Mouse (Mus musculus) liver, embryonic 15.5 days (tissue): ENCODE measurements around the gene Steap2. TPM values are rescaled to one million over a fixed set of nuclear protein-coding genes. Genes with fewer than 3 reads are reported as not detected.
A peak's percentile ranks its signal among the peaks of the same experiment; 100 is the strongest.
"Not testable (repeated sequence)": the region's sequence is repeated elsewhere in the genome, so short reads cannot be mapped to it uniquely, and the experiment has no call there.

Experiments
- ATAC-seq: fragments of 200-750 bp; cut with Nextera tagmentation; 2 replicates; pipeline ENCODE4 v1.8.0; 2017; ENCODE audit warnings: moderate number of reproducible peaks, mild to moderate bottlenecking, moderate library complexity; ENCODE audit not compliant: insufficient read depth
- H3K27ac ChIP-seq: fragments of 300-500 bp; sonication (generic); replicated peaks from 2 replicates; pipeline ENCODE4 v1.5.1; 2015; ENCODE audit warnings: mild to moderate bottlenecking, inconsistent platforms
- H3K27me3 ChIP-seq: fragments of 300-500 bp; sonication (generic); 2 replicates; pipeline ENCODE4 v1.6.1; 2015; ENCODE audit warnings: mild to moderate bottlenecking, inconsistent platforms
- H3K36me3 ChIP-seq: fragments of 300-500 bp; sonication (generic); replicated peaks from 2 replicates; pipeline ENCODE4 v1.6.1; 2015; ENCODE audit warnings: moderate library complexity, mild to moderate bottlenecking, inconsistent platforms
- H3K4me1 ChIP-seq: fragments of 300-500 bp; sonication (generic); replicated peaks from 2 replicates; pipeline ENCODE4 v1.6.1; 2015; ENCODE audit warnings: inconsistent platforms
- H3K4me2 ChIP-seq: fragments of 300-500 bp; sonication (generic); 2 replicates; pipeline ENCODE4 v1.6.1; 2015; ENCODE audit warnings: moderate library complexity, mild to moderate bottlenecking, inconsistent platforms
- H3K4me3 ChIP-seq: fragments of 300-500 bp; sonication (generic); replicated peaks from 2 replicates; pipeline ENCODE4 v1.5.1; 2015; ENCODE audit warnings: mild to moderate bottlenecking, inconsistent platforms
- H3K9ac ChIP-seq: fragments of 300-500 bp; sonication (generic); 2 replicates; pipeline ENCODE4 v1.6.1; 2015; ENCODE audit warnings: moderate library complexity, mild to moderate bottlenecking, inconsistent platforms
- H3K9me3 ChIP-seq: fragments of 300-500 bp; sonication (generic); replicated peaks from 2 replicates; pipeline ENCODE4 v1.6.1; 2016; ENCODE audit warnings: inconsistent platforms
- WGBS: fragments of 180-500 bp; shearing (Covaris S2); methylation state at CpG from one replicate; pipeline ENCODE4 v1.1.7; 2015; ENCODE audit warnings: mixed read lengths; ENCODE audit not compliant: insufficient replicate concordance; 5-methylcytosine and 5-hydroxymethylcytosine counted together
- polyA plus RNA-seq: library from polyadenylated mRNA; unstranded; fragments of >200 nt; fragmentation: Nextera tagmentation; extraction: Ambion mirVana; gene quantifications from 2 replicates; pipeline ENCODE4 v1.2.1, GENCODE M21; 2015

Gene Steap2
- polyA plus RNA-seq, 1 experiment from 2014 or later, result 5.3 TPM

DNA sequence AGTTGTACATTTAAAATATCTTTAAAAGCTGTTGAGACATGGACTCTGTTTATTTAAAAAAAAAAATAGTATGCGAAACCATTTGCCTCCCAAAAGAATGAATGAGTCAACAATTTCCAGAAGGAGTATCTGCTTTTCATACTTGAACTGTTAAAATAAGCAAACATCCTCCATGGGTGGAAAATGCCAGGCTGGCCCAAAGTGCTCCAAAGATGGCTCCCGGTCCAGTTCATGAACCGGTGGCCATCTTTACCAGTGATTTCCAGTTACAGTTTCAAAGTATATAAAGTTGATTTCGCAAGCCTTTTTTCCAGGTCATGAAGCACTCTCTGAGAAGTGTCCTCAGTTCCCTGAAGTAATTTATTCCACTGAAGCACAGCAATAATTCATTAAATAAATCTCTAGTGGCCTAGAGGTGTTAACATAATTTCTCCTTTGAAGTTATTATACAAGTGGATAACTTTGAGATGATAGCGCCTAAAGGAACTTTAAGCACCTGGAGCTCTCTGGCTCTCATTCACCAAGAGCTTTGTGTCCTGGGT lies 1.1 kb upstream of the Steap2 start:
- no peak overlapping the region for H3K4me3 ChIP-seq
- no peaks in the 10 kb centered on the region for H3K9me3 ChIP-seq
- ATAC-seq, result no peak
- no peak overlapping the region for H3K27ac ChIP-seq
- H3K9ac ChIP-seq, result no peak overlapping the region
- H3K4me1 ChIP-seq, result no peaks in the 10 kb centered on the region
- H3K27me3 ChIP-seq, result peaks cover 32% of the 10 kb centered on the region
- 72% methylated on average over 5 of the region's 5 CpGs for WGBS
- no peaks in the 10 kb centered on the region for H3K36me3 ChIP-seq
- no peak overlapping the region for H3K4me2 ChIP-seq

DNA sequence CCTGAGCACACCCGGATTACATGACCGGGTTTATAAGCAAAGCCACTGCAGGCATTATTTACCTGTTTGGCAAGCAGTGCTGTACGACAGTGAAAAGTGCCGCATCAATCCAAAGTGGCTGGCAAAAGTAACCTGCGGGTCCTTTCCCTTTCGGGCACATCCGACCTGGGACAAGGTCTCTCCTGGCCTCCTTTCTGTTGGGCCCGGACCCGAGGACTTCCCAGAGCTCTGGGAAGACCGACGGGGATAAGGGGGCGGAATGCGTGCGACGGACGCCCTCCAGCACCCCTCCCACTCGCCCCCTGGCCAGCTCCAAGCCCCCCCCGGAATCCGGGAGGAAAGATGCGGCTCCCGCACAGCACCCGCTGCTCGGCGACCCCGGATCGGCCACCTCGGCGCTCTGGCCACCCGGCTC lies 830 bp downstream of the Steap2 start:
- WGBS, result 1% methylated on average over 29 of the region's 29 CpGs
- H3K9ac ChIP-seq, result peak overlapping the region; percentile 27; the same call in 1 of the 2 replicates
- H3K27ac ChIP-seq, result peak overlapping the region; percentile 76; the same call in 1 of the 2 replicates

DNA sequence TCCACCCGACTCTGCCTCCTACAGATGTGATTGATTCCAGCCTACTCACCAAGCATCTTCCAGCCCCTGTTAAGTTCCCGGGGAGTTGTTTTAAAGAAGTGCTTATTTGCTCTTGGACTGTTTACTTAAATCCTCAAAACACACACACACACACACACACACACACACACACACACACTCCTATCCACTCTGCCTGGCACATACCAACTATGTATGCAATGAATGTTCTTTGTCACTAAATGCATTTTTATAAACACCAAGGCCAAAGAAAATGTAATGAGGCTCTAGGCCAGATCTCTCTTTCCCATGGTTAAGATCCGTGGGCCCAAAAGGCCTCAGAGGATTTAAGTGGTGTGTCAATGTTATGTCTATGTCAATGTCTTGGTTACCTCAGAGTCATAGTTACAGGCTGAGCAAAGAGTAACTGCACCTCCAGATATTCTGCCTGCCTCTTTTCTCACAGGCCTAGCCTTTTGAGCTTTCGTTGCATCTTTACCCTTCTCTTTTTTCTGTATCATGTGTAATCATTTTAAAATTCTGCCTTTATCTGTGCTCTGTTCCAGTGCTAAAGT lies 2.1 kb downstream of the Steap2 start:
- no peaks in the 10 kb centered on the region for H3K9me3 ChIP-seq
- H3K27me3 ChIP-seq, result peaks cover 32% of the 10 kb centered on the region
- H3K27ac ChIP-seq, result no peak overlapping the region
- H3K4me2 ChIP-seq, result no peak overlapping the region
- ATAC-seq, result no peak
- WGBS, result 38% methylated on average over 4 of the region's 4 CpGs
- H3K36me3 ChIP-seq, result no peaks in the 10 kb centered on the region
- no peak overlapping the region for H3K9ac ChIP-seq
- H3K4me3 ChIP-seq, result no peak overlapping the region
- H3K4me1 ChIP-seq, result 0 out of 2 replicates have a peak, but pooled peaks cover 3% of the 10 kb centered on the region

More for the DNA sequence above, 830 bp downstream of the Steap2 start:
- ATAC-seq, result peak; percentile 20; the same call in 1 of the 2 replicates
- H3K9me3 ChIP-seq, result no peaks in the 10 kb centered on the region
- 0 out of 2 replicates have a peak, but pooled peaks cover 3% of the 10 kb centered on the region for H3K4me1 ChIP-seq
- H3K27me3 ChIP-seq, result peaks cover 32% of the 10 kb centered on the region
- H3K36me3 ChIP-seq, result no peaks in the 10 kb centered on the region
- peak overlapping the region; percentile 54 for H3K4me2 ChIP-seq
- H3K4me3 ChIP-seq, result peak overlapping the region; percentile 58

DNA sequence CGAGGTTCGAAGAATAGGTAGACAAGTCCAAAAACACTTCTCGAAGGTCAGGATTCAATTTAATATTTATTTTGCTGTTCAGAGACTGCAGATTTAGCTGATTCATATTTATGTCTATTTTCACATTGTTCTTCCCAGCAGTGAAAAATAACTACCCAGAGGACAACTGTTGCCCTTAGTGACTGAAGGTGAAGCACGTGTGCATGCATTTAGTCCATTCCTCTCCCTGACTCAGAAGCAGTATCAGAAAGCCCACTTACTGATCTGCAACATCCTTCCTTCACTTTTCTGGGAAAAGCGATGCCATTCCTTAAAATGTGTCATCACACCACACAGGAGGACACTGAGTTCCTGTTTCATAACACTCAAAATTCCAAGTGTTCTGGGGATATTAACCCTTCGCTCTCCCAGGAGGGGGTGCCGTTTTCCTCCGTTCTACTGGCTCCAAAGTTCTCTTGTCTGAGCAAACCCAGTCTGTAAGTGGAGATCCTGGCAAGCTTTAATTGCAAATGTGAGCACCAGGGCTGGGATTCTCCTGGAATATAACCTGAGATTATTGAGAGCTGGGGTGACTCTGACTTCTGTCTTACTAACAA lies 5.3 kb downstream of the Steap2 start:
- Histone ChIP-seq H3K4me1 (0 out of 2 replicates have a peak, but pooled peaks cover 3% of the 10 kb centered on the region), H3K4me3 (no peak overlapping the region), H3K4me2 (no peak overlapping the region), H3K36me3 (no peaks in the 10 kb centered on the region), H3K9ac (no peak overlapping the region), H3K9me3 (no peaks in the 10 kb centered on the region), H3K27ac (no peak overlapping the region), H3K27me3 (peaks cover 19% of the 10 kb centered on the region)
- 60% methylated on average over 8 of the region's 8 CpGs for WGBS
- no peak for ATAC-seq

DNA sequence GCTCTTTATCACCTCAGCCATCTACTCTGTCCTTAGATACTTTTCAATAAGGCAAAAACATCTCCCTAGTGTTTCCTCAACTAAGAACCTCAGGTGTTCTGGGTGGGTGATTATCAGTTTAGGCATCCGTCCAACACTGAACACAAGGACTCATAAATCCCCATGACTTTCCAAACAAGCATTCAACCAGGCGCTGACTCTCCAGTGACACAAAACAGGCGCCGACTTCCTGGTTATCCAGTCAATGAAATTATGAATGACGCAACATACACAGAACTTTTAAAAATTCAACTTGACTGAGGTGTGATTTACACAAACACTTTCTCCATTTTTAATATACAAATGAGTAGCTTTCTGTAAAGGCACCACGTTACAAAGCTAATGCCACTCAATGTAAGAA lies 6.2 kb downstream of the Steap2 start:
- WGBS, result 65% methylated on average over 6 of the region's 6 CpGs
- no peak overlapping the region for H3K4me3 ChIP-seq
- H3K27me3 ChIP-seq, result peaks cover 11% of the 10 kb centered on the region
- no peak overlapping the region for H3K9ac ChIP-seq
- H3K4me1 ChIP-seq, result 0 out of 2 replicates have a peak, but pooled peaks cover 3% of the 10 kb centered on the region
- ATAC-seq, result no peak
- H3K36me3 ChIP-seq, result no peaks in the 10 kb centered on the region
- no peaks in the 10 kb centered on the region for H3K9me3 ChIP-seq
- H3K4me2 ChIP-seq, result no peak overlapping the region
- H3K27ac ChIP-seq, result no peak overlapping the region

DNA sequence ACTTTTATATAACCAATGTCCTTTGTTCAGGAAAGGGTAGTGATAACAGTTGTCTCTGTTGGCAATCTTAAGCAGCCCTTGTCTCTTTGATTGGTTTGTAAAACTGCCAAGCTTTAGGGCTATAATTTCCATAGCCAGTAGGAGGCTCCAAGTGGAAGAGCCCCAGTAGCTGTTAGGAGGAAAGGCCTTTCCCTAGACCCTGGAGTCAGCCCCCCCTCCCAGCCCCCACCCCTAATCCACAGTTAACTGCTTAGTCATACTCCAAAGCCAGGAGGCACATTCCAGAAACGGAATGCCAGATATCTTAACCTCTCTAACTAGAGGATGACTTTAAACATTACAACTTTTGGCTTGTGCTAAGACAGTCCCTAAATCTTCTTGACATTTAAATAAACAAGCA lies 7.4 kb downstream of the Steap2 start:
- no peak overlapping the region for H3K4me2 ChIP-seq
- H3K9me3 ChIP-seq, result no peaks in the 10 kb centered on the region
- WGBS, result 24% methylated on average over 1 of the region's 1 CpGs
- no peak overlapping the region for H3K9ac ChIP-seq
- H3K27ac ChIP-seq, result no peak overlapping the region
- no peaks in the 10 kb centered on the region for H3K36me3 ChIP-seq
- no peak overlapping the region for H3K4me3 ChIP-seq
- H3K4me1 ChIP-seq, result 0 out of 2 replicates have a peak, but pooled peaks cover 3% of the 10 kb centered on the region
- no peak for ATAC-seq
- no peaks in the 10 kb centered on the region for H3K27me3 ChIP-seq

DNA sequence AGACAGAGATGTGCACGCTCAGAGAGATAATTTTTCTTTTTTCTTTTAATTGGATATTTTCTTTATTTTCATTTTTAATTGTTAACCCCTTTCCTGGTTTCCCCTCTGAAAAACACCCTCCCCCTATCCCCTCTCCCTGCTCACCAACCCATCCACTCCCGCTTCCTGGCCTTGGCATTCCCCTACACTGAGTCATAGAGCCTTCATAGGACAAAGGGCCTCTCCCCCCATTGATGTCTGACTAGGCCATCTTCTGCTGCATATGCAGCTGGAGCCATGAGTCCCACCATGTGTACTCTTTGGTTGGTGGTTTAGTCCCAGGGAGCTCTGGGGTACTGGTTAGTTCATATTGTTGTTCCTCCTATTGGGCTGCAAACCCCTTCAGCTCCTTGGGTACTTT lies 9.4 kb downstream of the Steap2 start:
- not testable (repeated sequence) for H3K4me3 ChIP-seq, H3K27ac ChIP-seq, H3K9me3 ChIP-seq, H3K36me3 ChIP-seq, ATAC-seq, H3K9ac ChIP-seq, H3K27me3 ChIP-seq, H3K4me2 ChIP-seq, H3K4me1 ChIP-seq
- WGBS, result 47% methylated on average over 2 of the region's 2 CpGs

DNA sequence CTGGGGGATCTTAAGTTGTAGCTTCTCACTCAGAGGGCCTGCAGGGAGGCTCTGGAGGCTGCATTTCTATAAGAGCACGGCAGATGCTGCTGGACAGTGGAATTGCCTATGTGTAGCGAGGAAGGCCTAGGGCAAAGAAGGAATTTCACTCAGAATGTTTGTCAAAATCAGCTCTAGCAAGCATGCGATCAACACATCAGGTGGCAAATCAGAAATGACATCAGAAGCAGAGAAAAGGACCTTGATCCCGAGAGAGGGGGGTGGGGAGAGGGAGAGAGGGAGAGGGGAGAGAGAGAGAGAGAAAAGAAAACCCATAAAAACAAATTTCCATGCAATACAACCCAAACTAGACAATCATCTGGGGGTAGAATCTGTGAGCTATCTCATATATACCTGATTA lies 11.1 kb downstream of the Steap2 start:
- H3K27ac ChIP-seq, result no peak overlapping the region
- no peaks in the 10 kb centered on the region for H3K9me3 ChIP-seq
- ATAC-seq, result no peak
- no peak overlapping the region for H3K4me3 ChIP-seq
- no peaks in the 10 kb centered on the region for H3K27me3 ChIP-seq
- H3K9ac ChIP-seq, result no peak overlapping the region
- H3K4me2 ChIP-seq, result no peak overlapping the region
- H3K36me3 ChIP-seq, result no peaks in the 10 kb centered on the region
- 50% methylated on average over 4 of the region's 4 CpGs for WGBS
- no peaks in the 10 kb centered on the region for H3K4me1 ChIP-seq

DNA sequence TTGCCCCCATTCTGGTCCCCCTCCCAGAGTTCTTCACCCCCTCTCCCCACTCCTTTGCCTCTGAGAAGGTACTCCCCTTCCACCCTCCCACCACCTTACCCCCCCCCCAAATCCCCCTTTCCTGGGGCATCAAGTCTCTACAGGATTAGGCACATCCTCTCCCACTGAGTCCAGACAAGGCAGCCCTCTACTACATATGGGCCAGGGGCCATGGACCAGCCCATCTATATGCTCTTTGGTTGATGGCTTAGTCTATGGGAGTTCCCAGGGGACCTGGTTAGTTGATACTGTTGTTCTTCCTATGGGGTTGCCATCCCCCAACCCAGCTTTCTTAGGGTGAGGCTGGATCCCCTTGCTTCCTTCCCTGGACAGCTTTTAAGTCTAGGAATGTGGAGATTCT lies 14.9 kb downstream of the Steap2 start:
- H3K27ac ChIP-seq, result no peak overlapping the region
- H3K4me3 ChIP-seq, result no peak overlapping the region
- ATAC-seq, result no peak
- no peak overlapping the region for H3K4me2 ChIP-seq
- H3K4me1 ChIP-seq, result no peaks in the 10 kb centered on the region
- no peaks in the 10 kb centered on the region for H3K9me3 ChIP-seq
- H3K27me3 ChIP-seq, result no peaks in the 10 kb centered on the region
- no peaks in the 10 kb centered on the region for H3K36me3 ChIP-seq
- no peak overlapping the region for H3K9ac ChIP-seq

DNA sequence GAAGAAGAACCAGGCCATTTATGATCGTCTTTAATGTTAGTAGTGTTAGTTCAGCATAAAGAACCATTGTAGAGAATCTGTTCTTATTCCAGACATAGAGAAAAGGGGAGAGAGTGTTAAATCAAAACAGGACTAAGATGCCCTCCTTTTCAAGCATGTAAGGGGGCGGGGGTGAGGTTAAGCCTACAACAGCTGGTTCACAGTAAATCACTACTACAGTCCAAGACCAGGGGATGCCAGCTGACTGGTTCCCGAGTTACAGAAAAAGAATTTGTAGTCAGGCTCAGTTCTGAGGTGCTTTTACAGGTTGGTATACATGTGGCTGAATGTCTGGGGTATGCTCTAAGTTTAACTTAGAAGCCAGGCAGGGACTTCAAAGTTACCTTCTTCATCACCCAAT lies 18.3 kb downstream of the Steap2 start:
- Histone ChIP-seq H3K4me1 (no peaks in the 10 kb centered on the region), H3K4me2 (no peak overlapping the region), H3K4me3 (no peak overlapping the region), H3K27ac (no peak overlapping the region), H3K36me3 (no peaks in the 10 kb centered on the region; the same call in 1 of the 2 replicates), H3K27me3 (no peaks in the 10 kb centered on the region), H3K9me3 (no peaks in the 10 kb centered on the region), H3K9ac (no peak overlapping the region)
- ATAC-seq, result no peak
- WGBS, result 55% methylated on average over 3 of the region's 3 CpGs

DNA sequence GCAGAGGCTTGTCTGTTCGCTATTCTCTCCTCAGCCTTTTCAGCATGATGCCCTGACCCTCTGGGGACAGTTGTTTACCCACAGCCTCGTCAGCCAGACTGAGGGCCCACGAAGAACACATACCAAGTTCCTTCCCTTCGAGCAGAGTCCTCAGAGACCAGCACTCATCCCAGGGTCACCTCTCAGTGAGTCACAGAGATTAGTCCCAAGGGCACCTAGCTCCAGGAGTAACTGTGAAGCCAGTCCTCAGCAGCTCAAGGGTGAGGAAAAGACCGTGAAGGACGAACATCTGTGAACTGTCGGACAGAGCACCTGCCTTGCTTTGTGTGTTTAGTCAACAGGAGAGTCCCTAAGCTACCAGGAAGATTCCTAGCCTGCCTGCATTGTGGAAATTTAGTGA lies 25.5 kb downstream of the Steap2 start:
- no peak overlapping the region for H3K4me3 ChIP-seq
- 55% methylated on average over 7 of the region's 7 CpGs for WGBS
- H3K4me2 ChIP-seq, result no peak overlapping the region
- H3K27ac ChIP-seq, result no peak overlapping the region
- no peak overlapping the region for H3K9ac ChIP-seq
- no peaks in the 10 kb centered on the region for H3K4me1 ChIP-seq
- H3K36me3 ChIP-seq, result no peaks in the 10 kb centered on the region; the same call in 1 of the 2 replicates
- H3K27me3 ChIP-seq, result peaks cover 3% of the 10 kb centered on the region
- no peak for ATAC-seq
- no peaks in the 10 kb centered on the region for H3K9me3 ChIP-seq
